Mouse (Mus musculus): ENCODE measurements at regions not wholly inside any gene's neighbourhood (a gene's known extent, or its start where the extent isn't known, plus 50 kb on each side); places are given as distances from the start of the nearest gene placed in this dataset.
A peak's percentile ranks its signal among the peaks of the same experiment; 100 is the strongest.

MicroRNAs encoded in the stretch of these regions (microRNA counts, 519-probe panel; counts per million panel counts)
- microRNA mmu-miR-101a = 31.7 counts per million

Small RNA genes in the stretch of these regions (microRNA-seq; reads per million reads assigned to microRNA genes)
- 89.6 reads per million, percentile 55 among the genes with 10 or more reads in this experiment for gene Mir101a
